Mouse (Mus musculus): ENCODE results near the gene Ccdc162.
"Not testable (repeated sequence)": the region's sequence is repeated elsewhere in the genome, so short reads cannot be mapped to it uniquely, and the experiment has no call there.

Gene Ccdc162

DNA sequence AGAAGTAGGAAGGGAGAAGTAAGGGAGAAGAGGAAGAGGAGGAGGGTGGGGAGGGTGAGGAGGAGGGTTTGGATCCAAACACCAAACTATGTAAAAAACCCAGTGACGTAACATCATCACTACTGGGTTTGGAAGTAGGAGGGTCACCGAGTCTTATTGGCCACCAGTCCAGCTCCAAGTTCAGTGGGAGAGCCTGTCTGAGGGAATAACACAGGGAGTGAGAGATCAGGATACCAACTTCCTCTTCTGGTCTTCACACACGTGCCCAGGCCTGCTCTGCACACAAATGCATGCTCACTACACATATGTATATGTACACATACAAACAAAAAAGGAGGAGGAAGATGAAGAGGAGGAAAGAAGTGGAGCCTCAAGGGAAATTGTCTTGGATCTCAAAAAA, 42.1 kb downstream of the Ccdc162 start:
- POLR2A ChIA-PET: interaction anchor here in 1 of 4 experiments (2.1 kb wide), 1 partner anchor 155 kb away, joined by 6 read pairs; the partner anchor contains the start of gene Cd164

DNA sequence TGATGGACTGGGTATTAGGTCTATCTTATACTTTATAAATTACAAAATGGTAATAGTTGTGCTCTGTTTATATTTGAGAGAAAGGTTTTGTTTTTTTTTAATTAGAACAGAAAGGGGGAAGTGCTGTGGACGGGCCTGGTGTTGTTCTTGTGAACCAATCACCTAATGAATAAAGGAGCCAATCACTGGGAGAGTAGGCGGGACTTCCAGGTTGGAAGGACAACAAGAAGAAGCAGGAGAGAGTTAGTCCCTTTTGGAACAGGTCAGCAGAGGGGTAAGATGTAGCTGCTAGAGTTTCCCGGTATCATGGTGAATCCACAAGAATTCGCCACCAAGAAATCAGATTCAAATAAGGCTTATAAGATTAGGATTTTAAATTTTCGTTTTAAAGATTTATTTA, 46.2 kb downstream of the Ccdc162 start:
- CTCF ChIA-PET: no interaction called here

More for the DNA sequence above, 42.1 kb downstream of the Ccdc162 start:
- CTCF ChIA-PET: interaction anchor here in 3 of 4 experiments (0.6 to 0.7 kb wide), 3 partner anchors 13 to 126 kb away, joined by 7 to 10 read pairs (median 7); no protein-coding TSS in a partner anchor

DNA sequence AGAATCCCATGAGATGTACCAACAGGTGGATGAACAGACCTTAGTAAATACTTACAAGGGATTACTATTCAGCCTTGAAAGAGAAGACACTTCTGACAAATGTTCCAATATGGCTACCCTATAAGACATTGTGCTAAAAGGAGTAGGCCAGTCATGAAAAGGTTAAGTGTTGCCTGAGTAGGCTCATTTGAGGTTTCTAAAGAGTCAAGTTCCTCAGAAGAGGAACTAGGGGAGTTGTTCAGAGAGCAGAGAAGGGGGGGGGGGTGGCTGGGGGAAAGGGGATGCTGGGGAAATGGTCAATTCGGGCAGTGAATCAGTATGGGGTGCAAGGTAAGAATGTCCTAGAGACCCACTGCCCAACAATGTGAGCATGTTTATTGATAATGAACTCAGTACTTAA, 50.9 kb downstream of the Ccdc162 start:
- CTCF ChIA-PET: no interaction called here
- POLR2A ChIA-PET: interaction anchor here in 1 of 4 experiments (0.9 kb wide), 1 partner anchor 146 kb away, joined by 3 read pairs; the partner anchor contains the start of gene Cd164

More for the DNA sequence above, 46.2 kb downstream of the Ccdc162 start:
- POLR2A ChIA-PET: no interaction called here

DNA sequence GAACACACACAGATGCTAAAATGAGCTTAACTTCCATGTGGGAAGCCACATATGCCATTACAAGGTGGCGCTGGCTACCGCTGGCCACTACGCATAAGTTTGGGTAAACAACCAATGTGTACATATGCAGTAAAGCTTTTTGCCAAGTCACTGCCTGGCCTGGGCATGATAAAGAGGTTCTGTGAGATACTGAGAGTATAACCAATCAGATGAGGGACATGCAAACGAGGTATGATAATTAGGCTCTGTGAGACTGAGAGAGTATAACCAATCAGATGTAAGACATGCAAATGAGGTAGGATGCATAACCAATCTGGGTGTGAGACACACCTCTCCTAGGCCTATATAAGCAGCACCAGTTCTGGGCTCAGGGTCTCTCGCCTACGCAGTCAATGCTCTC, 56.8 kb downstream of the Ccdc162 start:
- CTCF ChIA-PET: not testable (repeated sequence)
- POLR2A ChIA-PET: interaction anchor here in 2 of 4 experiments (0.6 to 1.3 kb wide), 3 partner anchors 69 to 154 kb away, joined by 3 to 5 read pairs (median 3); partner anchors contain the start of gene Cd164 (in 1 of the 2)

DNA sequence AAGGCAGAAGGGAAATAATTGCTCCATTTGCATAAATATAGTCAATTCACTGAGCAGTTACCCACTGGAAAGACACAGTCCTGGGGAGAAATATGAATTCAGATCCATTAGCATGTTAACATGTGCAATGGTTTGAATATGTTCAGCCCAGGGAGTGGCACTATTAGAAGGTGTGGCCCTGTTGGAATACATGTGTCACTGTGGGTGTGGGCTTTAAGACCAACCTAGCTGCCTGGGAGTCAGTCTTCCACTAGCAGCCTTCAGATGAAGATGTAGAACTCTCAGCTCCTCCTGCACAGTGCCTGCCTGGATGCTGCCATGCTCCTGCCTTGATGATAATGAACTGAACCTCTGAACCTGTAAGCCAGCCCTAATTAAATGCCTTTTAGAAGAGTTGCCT, 60.8 kb downstream of the Ccdc162 start:
- CTCF ChIA-PET: interaction anchor here in 1 of 4 experiments (1.6 kb wide), 1 partner anchor 27 kb away, joined by 6 read pairs; no protein-coding TSS in a partner anchor

DNA sequence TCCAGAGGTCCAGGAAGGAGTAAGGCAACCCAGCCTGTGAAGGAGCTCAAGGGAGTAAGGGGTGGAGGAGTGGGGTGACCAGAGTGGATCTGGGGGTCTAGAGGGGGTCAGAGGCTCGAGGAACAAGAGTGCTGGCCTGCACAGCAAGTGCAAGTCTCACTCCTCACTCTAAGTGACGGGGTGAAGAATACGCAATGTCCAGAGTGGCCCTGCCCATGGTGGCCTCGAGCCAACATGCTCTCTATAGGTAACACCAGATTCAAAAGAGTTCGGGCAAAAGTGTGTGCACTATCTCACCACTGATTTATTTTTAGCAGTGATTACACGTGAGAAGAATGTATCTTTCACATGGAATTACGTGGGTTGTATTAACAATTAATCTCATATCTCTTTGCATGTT, 63.4 kb downstream of the Ccdc162 start:
- POLR2A ChIA-PET: interaction anchor here in 1 of 4 experiments (0.8 to 1.5 kb wide), 2 partner anchors 12 to 24 kb away, joined by 3 read pairs; no protein-coding TSS in a partner anchor
- CTCF ChIA-PET: interaction anchor here in 1 of 4 experiments (0.9 kb wide), 1 partner anchor 30 kb away, joined by 3 read pairs; no protein-coding TSS in a partner anchor

More for the DNA sequence above, 60.8 kb downstream of the Ccdc162 start:
- POLR2A ChIA-PET: interaction anchor here in 1 of 4 experiments (1.0 kb wide), 1 partner anchor 19 kb away, joined by 4 read pairs; no protein-coding TSS in a partner anchor

DNA sequence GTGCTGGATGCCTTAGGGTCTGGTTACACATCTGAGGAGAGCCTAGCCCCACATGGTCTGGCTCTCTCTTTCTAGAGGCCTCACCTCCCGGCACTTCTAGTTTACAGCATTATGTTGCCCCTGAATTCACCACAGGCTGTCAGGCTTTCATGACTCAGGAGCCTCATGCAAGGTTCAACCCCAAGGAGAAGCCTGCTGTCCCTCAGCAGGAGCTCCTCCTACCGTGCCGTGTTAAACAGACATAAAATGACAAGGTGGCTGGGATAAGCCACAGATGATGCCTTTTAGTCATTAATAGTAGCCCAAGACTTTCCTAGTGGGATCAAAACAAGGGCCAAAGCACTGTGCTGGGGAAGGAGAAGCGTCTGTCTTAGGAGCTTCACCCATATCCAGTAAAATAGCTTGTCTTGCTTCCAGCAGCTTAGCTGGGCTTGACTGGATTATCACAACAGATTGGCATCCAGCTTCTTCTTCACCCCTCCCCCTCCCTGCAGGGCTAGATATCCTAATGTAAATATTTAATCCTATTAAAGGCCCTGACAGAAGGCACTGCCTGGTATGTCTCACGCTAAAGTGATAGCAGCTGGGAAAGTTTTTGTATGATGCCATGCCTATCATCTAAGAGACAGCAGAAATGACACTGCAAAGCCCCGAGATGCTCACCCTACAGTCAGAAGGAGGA, 64.2 kb downstream of the Ccdc162 start:
- POLR2A ChIA-PET: interaction anchor here in 2 of 4 experiments (0.8 to 1.4 kb wide), 2 partner anchors 11 to 133 kb away, joined by 3 to 5 read pairs; partner anchors contain the start of gene Cd164 (in 1 of the 2)
- CTCF ChIA-PET: interaction anchor here in 2 of 4 experiments (0.6 to 1.2 kb wide), 4 partner anchors 30 to 1305 kb away, joined by 3 to 4 read pairs (median 3); no protein-coding TSS in a partner anchor

DNA sequence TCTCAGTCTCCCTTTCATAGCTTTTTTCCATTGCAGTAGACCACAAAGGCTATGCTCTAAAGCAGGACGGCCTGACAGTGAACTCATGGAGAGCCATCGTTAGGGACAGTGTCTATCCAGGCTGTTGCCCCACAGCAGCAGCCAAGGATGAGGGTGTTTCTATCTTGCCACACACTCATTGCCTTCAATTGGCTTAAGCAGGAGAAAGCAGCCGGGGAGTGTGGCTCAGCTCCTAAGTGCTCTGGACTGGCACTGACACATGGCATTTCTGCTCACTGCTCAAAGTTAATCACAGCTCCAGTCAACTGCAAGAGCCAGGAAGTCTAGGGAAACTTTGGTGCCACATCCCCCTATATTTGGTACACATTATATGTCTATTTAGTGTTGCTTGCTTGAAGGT, 64.9 kb downstream of the Ccdc162 start:
- CTCF ChIA-PET: interaction anchor here in 2 of 4 experiments (0.6 to 1.2 kb wide), 3 partner anchors 39 to 1304 kb away, joined by 3 to 4 read pairs (median 3); no protein-coding TSS in a partner anchor
- POLR2A ChIA-PET: interaction anchor here in 2 of 4 experiments (0.6 to 1.4 kb wide), 4 partner anchors 16 to 132 kb away, joined by 3 to 5 read pairs (median 3); partner anchors contain the start of gene Cd164 (in 1 of the 2)

DNA sequence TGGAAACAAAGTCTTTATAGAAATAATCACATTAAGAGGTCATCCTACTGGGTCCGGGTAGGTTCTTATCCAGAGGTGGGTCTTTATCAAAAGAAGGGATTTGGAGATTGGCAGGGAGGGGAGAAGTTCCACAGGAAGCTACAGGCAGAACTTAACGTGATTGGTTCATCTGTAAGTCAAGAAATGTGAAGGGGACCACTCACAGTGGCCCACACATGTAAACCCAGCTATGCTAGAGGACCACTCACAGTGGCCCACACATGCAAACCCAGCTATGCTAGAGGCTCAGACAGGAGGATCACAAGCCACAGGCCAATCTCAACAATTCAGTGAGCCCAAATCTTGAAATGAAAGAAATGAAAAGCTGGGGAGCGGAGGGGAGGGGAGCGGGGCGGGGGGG, 67.2 kb downstream of the Ccdc162 start:
- POLR2A ChIA-PET: interaction anchor here in 2 of 4 experiments (0.6 to 1.1 kb wide), 3 partner anchors 16 to 521 kb away, joined by 3 to 7 read pairs (median 4); no protein-coding TSS in a partner anchor

DNA sequence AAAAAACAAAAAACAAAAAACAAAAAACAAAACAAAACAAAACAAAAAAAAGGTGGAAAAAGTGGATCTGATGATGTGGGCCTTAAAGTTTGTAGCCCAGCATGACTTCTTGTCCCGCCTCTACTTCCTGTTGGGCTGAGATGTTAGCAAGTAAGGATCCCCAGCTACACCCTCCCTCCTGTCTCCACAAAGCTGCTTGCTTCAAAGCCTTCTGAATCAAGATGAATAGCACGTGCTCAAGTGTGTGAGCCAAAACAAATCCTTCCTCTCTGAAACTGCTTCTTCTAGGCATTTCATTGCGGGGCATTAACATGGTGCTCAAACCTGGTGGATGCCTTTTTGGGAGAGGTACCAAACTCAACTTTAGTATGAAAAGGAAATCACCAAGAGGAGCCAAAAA, 77.7 kb downstream of the Ccdc162 start:
- ChIA-PET CTCF (no interaction called here), POLR2A (no interaction called here)

More for the DNA sequence above, 67.2 kb downstream of the Ccdc162 start:
- CTCF ChIA-PET: interaction anchor here in 2 of 4 experiments (1.0 to 1.1 kb wide), 2 partner anchors 33 to 131 kb away, joined by 3 to 4 read pairs; partner anchors contain the start of gene Cd164 (in 1 of the 2)

DNA sequence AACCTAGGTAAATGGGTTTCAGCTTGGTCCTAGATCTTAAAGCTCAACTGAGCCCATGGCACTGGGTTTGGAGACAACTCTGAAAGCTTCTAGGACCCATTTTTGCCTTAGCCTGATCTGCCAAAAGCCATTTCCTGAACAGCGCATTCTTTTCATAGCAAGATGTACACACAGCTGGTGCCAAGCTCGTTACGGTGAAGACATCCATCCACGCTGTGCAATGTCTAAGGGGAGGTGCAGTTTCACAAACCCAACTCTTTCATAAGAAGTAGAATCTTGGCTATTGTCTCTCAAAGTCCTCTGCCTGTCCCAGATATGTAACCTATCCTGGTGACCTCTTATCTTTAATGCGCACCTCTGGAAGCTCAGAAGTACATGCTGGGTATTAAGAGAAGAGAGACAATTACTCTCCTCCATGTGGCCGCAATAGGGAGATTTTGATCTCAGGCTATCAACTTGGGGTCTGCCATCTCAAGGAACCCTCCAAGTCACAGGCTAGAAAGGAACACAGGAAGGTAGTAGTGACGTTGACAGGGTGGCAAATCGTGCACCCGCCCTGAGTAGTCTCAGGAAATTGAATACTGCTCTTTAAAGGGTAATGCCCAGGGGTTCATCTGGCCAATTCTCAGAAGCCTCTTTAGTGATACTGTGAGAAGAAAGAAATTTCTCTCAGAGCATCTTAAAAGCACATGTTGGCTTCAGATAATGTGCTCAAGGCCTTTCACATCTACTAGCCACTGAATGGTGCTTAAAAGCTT, 81.0 kb downstream of the Ccdc162 start:
- ChIA-PET CTCF (interaction anchor here in 1 of 4 experiments (0.7 kb wide), 1 partner anchor 21 kb away, joined by 5 read pairs; no protein-coding TSS in a partner anchor), POLR2A (interaction anchor here in 2 of 4 experiments (0.5 to 1.9 kb wide), 5 partner anchors 10 to 117 kb away, joined by 3 to 6 read pairs (median 4); partner anchors contain the start of gene Cd164 (in 1 of the 2))

DNA sequence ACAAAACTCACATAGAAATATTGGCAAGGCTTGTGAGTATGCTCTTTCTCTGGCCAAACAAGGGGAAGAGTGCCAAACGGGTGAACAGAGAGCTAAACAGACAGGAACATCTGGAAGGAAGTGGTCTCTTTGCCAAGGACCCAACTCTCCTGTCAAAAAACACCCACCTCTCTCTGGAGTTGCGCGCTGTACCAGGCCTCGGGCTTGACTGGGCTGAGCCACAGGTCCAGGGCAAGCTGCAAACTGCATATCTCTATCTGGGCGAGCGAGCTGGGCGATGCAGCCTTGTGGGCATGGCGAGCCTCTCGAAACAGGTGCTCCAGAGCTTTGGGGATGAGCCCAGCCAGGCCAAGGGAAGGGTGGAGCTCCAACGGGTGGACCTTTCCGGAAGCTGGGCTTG, 82.6 kb downstream of the Ccdc162 start:
- ChIA-PET POLR2A (interaction anchor here in 2 of 4 experiments (1.0 to 3.1 kb wide), 6 partner anchors 13 to 115 kb away, joined by 3 to 32 read pairs (median 5); partner anchors contain the start of gene Cd164 (in 2 of the 2)), CTCF (interaction anchor here in 2 of 4 experiments (0.6 to 2.9 kb wide), 4 partner anchors 43 to 158 kb away, joined by 3 to 14 read pairs (median 6); partner anchors contain the start of genes Cd164 (in 1 of the 2) and Mical1 (in 1 of the 2))

DNA sequence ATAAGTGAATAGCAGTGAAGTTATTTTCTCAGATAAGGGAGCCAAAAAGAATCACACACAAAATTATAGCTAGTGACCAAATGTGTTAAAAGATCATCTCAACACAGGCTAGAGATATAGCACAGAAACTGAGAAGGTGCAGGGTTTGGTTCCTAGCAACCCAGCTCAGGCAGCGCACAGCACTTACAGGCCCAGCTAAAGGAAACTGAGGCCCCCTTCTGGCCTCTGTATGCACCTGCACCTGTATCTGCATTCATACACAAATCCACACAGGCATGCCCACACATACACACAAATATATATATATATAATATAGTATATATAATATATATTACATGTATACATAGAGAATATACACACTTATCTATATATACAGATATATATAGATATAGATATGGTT, 84.4 kb downstream of the Ccdc162 start:
- ChIA-PET CTCF (interaction anchor here in 3 of 4 experiments (0.6 to 2.9 kb wide), 19 partner anchors 25 to 329 kb away, joined by 3 to 14 read pairs (median 3); partner anchors contain the start of genes Cd164 (in 3 of the 3) and Fig4 (in 1 of the 3)), POLR2A (interaction anchor here in 3 of 4 experiments (0.5 to 3.1 kb wide), 7 partner anchors 14 to 295 kb away, joined by 3 to 32 read pairs (median 4); partner anchors contain the start of gene Cd164 (in 3 of the 3))

DNA sequence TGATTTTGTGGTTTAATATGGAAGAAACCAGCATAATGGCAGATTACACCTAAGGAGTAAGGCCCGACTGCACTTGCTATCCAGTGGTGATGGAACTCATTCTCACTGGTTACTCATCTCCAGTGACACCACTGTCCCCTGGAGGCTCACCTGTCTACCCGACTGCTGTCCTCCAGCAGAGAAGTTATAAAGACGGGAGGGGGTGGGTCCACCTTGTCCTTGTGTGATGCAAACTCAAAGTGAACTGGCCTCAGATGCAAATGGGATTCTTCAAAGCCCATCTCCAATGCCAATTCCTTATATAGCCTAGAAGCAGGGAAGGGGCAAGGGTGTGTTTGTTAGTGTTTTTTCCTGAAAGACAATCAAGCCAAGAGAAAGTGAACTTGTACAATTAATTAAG, 89.4 kb downstream of the Ccdc162 start:
- ChIA-PET POLR2A (interaction anchor here in 2 of 4 experiments (1.0 to 4.1 kb wide), 3 partner anchors 14 to 108 kb away, joined by 3 to 18 read pairs (median 3); partner anchors contain the start of gene Cd164 (in 1 of the 2)), CTCF (interaction anchor here in 2 of 4 experiments (0.7 to 1.3 kb wide), 2 partner anchors 56 to 443 kb away, joined by 3 to 5 read pairs; no protein-coding TSS in a partner anchor)

DNA sequence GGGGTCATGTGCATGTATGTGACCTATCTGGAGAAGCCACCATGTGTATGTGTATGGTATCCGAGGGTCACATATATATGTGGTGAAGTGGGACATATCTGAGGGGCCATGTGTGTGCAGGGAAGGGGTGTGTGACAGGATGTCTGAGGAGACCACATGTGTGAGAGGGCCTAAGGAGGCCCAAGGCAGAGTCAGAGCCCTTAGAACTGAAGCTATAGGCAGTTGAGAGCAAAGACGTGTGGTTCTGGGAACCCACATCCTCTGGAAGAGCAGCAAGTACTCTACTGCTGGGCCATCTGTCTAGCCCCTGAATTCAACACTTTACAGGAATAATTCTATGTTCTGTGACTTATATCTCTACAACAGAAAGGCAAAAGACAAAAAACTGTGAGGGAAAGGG, 96.4 kb downstream of the Ccdc162 start:
- POLR2A ChIA-PET: no interaction called here
- CTCF ChIA-PET: no interaction called here

DNA sequence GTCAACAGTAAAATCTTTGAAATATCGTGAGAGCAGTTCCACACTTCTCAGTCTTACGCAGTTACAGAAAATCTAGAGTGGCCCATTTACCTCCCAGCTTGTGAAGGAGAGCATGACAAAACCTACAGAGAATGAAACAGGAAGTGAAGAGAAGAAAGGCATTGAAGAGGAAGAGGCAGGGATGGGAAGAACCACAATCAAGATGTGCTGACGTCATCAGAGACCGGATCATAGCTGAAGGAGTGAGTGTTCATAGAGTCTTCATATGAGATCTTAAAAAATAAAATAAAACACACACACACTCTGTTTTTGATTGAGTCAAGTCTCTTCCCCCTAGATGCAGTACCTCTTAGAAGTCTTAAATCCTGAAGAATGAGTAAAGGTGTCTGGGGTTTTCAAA, 100.9 kb downstream of the Ccdc162 start:
- POLR2A ChIA-PET: no interaction called here
- CTCF ChIA-PET: no interaction called here

DNA sequence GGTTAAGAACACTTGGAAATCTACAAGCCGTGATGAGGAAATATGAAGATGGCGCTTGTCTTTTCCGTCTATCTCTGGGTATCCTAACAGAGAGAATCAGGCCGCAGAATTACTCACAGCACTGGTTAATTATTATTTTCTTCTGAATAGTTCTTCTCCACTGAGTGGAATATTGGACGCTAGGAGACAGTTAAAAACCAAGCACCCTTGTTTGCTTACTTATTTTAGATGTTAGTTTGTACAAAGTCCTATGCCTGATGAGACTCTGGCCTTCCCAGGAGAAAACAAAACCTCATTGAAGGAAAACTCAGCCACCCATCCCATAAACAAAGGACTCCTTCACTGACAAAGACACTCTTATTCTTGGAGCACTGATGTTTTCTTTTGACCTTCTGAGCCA, 104.5 kb downstream of the Ccdc162 start:
- POLR2A ChIA-PET: interaction anchor here in 3 of 4 experiments (0.5 to 1.4 kb wide), 5 partner anchors 11 to 93 kb away, joined by 3 to 5 read pairs (median 3); partner anchors contain the start of gene Cd164 (in 2 of the 3)
- CTCF ChIA-PET: no interaction called here

DNA sequence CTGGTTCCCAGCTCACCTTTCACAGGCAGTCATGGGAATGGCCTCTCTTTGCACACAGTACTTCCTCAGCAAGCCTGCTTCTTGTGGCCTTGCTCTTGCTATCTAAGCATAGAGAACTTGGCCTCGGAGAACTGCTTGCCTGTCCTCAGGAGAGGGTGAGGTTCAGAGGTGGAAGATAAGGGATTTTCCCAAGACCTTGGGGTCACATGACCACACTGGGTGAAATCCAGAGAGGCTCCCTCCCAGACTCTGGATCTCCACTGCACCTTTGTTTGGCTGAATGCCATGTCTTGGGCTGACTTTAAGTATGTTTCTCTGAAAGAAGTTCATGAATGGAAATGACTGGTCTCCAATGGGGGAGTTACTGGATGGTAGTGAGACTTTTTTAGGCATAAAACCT, 107.0 kb downstream of the Ccdc162 start:
- ChIA-PET CTCF (no interaction called here), POLR2A (interaction anchor here in 3 of 4 experiments (0.7 to 3.5 kb wide), 3 partner anchors 91 kb away, joined by 5 to 34 read pairs (median 8); partner anchors contain the start of gene Cd164 (in 2 of the 3))
